Mouse (Mus musculus): ENCODE data around the gene Mboat2. TPM values are rescaled to one million over a fixed set of nuclear protein-coding genes. Genes with fewer than 3 reads are reported as not detected.

The Mboat2 gene
- polyA plus RNA-seq, 1 experiment from 2014 or later, result 51.7 TPM

DNA sequence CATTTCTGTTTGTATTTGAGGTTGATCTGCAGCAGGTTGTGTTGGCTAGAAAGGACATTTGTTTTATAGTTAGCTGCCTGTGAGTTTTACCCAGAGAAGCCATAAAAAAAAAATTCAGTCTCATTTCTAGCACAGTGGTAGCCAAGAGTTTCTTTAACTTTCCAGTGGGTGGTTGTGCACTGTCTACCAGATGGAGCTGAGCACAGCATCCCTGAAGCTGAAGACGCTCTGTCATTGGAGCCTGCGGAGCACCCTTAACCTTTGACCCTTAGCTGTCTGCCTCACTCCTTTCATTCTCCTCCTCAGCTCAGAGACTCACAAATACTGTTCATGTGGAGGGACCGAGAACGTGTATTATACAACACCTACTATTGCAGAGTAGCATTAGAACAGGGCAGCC lies 40.2 kb downstream of the Mboat2 start:
- DNase-seq (ENCODE audit: low spot score), result no peak
- ATAC-seq (ENCODE audit: insufficient number of reproducible peaks, low FRiP score, low TSS enrichment, low read depth), result no peak
- Histone ChIP-seq H3K36me3 (ENCODE audit: control insufficient read depth, insufficient read depth, low read length) (no peaks in the 10 kb centered on the region), H3K27me3 (ENCODE audit: control insufficient read depth, insufficient read depth, low read length) (no peaks in the 10 kb centered on the region), H3K4me3 (ENCODE audit: low read depth, low read length) (no peak overlapping the region), H3K27ac (replicated peaks; ENCODE audit: low read depth, low read length) (no peak overlapping the region), H3K9ac (ENCODE audit: low read length) (no peak overlapping the region), H3K9me3 (ENCODE audit: control insufficient read depth, low read length) (no peaks in the 10 kb centered on the region), H3K4me2 (ENCODE audit: low read depth, severe bottlenecking) (no peak overlapping the region), H3K4me1 (ENCODE audit: control insufficient read depth, insufficient read depth, low read length) (peaks cover 9% of the 10 kb centered on the region)
- WGBS, result 44% methylated on average over 4 of the region's 4 CpGs

DNA sequence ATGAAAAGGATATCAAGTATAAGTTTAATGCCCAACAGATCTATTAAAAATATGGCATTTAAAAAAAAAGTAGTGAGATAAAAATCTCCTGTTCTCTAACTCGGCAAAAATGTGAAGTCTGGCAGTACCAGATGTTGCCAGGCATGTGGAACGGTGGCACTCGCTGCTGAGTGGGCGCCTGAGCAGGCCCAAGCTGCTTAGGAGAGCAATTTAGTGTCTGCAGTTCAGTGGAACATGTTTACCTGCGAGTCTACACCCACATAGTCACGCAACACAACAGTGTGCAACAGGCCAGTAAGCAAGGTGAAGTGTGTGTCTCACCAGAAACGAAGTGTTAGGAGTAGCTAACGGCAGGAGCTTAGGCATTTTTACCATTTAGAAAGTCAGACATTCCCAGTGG lies 41.6 kb downstream of the Mboat2 start:
- Histone ChIP-seq H3K27me3 (ENCODE audit: control insufficient read depth, insufficient read depth, low read length) (no peaks in the 10 kb centered on the region), H3K9ac (ENCODE audit: low read length) (no peak overlapping the region), H3K4me1 (ENCODE audit: control insufficient read depth, insufficient read depth, low read length) (peaks cover 14% of the 10 kb centered on the region), H3K4me2 (ENCODE audit: low read depth, severe bottlenecking) (no peak overlapping the region), H3K9me3 (ENCODE audit: control insufficient read depth, low read length) (no peaks in the 10 kb centered on the region), H3K27ac (replicated peaks; ENCODE audit: low read depth, low read length) (no peak overlapping the region), H3K36me3 (ENCODE audit: control insufficient read depth, insufficient read depth, low read length) (no peaks in the 10 kb centered on the region), H3K4me3 (ENCODE audit: low read depth, low read length) (no peak overlapping the region)
- no peak for ATAC-seq (ENCODE audit: insufficient number of reproducible peaks, low FRiP score, low TSS enrichment, low read depth)
- 84% methylated on average over 8 of the region's 8 CpGs for WGBS
- no peak for DNase-seq (ENCODE audit: low spot score)

DNA sequence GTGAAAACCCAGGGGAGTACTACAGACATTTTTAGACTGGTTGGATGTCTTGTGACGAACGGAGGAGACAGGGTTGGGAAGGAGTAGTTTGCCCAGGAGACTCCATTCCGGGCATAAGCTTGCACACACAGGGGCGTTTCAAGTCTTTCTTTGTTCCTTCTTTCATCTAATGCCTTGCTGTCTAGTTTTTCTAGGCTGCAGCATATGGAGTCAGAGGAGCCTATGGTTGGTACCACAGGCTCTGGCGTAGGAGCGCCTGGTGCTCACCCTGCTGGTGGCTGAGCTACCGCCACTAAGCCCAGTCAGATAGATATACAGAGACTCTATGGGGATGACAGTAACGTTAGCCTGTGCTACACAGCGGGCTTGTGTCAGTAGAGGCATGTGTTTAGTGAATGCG lies 42.0 kb downstream of the Mboat2 start:
- no peak for DNase-seq (ENCODE audit: low spot score)
- 88% methylated on average over 10 of the region's 10 CpGs for WGBS
- peaks cover 15% of the 10 kb centered on the region for H3K4me1 ChIP-seq (ENCODE audit: control insufficient read depth, insufficient read depth, low read length)
- H3K27ac ChIP-seq (replicated peaks; ENCODE audit: low read depth, low read length), result no peak overlapping the region
- ATAC-seq (ENCODE audit: insufficient number of reproducible peaks, low FRiP score, low TSS enrichment, low read depth), result no peak
- no peaks in the 10 kb centered on the region for H3K9me3 ChIP-seq (ENCODE audit: control insufficient read depth, low read length)
- H3K36me3 ChIP-seq (ENCODE audit: control insufficient read depth, insufficient read depth, low read length), result no peaks in the 10 kb centered on the region
- H3K4me2 ChIP-seq (ENCODE audit: low read depth, severe bottlenecking), result no peak overlapping the region
- H3K9ac ChIP-seq (ENCODE audit: low read length), result no peak overlapping the region
- H3K4me3 ChIP-seq (ENCODE audit: low read depth, low read length), result no peak overlapping the region
- H3K27me3 ChIP-seq (ENCODE audit: control insufficient read depth, insufficient read depth, low read length), result no peaks in the 10 kb centered on the region

DNA sequence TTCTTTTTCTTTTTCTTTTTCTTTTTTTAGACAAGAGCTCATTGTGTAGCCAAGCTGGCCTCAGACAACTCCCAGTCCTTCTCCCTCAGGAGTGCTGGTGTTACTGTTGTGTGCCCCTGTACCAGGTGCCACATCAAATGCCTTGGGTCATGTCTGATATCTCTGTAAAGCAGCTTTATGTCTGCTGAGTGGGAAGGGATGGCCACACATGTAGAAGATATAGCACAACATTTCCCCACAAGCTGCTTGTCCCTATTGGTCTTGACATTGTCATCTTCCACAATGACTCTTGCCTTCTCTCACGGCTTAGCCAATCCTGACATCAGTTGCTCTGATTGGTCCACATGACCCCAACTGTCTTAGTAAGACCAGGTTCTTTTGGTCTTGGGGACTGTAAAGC lies 45.2 kb downstream of the Mboat2 start:
- no peak for ATAC-seq (ENCODE audit: insufficient number of reproducible peaks, low FRiP score, low TSS enrichment, low read depth)
- Histone ChIP-seq H3K27ac (replicated peaks; ENCODE audit: low read depth, low read length) (no peak overlapping the region), H3K9ac (ENCODE audit: low read length) (no peak overlapping the region), H3K9me3 (ENCODE audit: control insufficient read depth, low read length) (no peaks in the 10 kb centered on the region), H3K4me3 (ENCODE audit: low read depth, low read length) (no peak overlapping the region), H3K27me3 (ENCODE audit: control insufficient read depth, insufficient read depth, low read length) (no peaks in the 10 kb centered on the region), H3K36me3 (ENCODE audit: control insufficient read depth, insufficient read depth, low read length) (no peaks in the 10 kb centered on the region), H3K4me2 (ENCODE audit: low read depth, severe bottlenecking) (no peak overlapping the region), H3K4me1 (ENCODE audit: control insufficient read depth, insufficient read depth, low read length) (peaks cover 21% of the 10 kb centered on the region)
- DNase-seq (ENCODE audit: low spot score), result no peak
- 83% methylated on average over 1 of the region's 1 CpGs for WGBS

DNA sequence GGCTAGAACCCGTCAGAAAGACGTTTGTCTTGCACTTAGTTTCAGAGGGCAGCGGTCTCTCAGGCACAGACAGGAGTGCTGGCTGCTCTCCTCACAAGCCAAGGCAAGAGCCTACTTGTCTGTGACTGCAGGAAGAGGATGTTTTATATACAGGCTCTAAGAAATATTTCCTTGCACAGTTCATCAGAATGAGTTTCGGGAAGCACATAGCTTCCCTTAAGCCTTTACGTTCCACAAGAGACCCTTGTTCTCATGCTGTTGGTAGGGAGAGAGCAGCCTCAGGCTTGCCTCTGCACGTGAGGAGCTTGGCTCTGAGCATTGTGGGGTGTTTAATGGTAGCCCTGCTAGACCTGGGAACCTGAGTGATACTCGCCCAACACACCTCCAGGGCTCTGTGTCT lies 46.6 kb downstream of the Mboat2 start:
- Histone ChIP-seq H3K27ac (replicated peaks; ENCODE audit: low read depth, low read length) (0 out of 2 replicates have a peak overlapping the region, but pooled peaks have one; percentile 30), H3K27me3 (ENCODE audit: control insufficient read depth, insufficient read depth, low read length) (no peaks in the 10 kb centered on the region), H3K4me1 (ENCODE audit: control insufficient read depth, insufficient read depth, low read length) (peaks cover 21% of the 10 kb centered on the region), H3K36me3 (ENCODE audit: control insufficient read depth, insufficient read depth, low read length) (no peaks in the 10 kb centered on the region), H3K4me3 (ENCODE audit: low read depth, low read length) (no peak overlapping the region), H3K9ac (ENCODE audit: low read length) (no peak overlapping the region), H3K4me2 (ENCODE audit: low read depth, severe bottlenecking) (no peak overlapping the region), H3K9me3 (ENCODE audit: control insufficient read depth, low read length) (no peaks in the 10 kb centered on the region)
- 68% methylated on average over 7 of the region's 7 CpGs for WGBS
- ATAC-seq (ENCODE audit: insufficient number of reproducible peaks, low FRiP score, low TSS enrichment, low read depth) (no peak), DNase-seq (ENCODE audit: low spot score) (no peak)

DNA sequence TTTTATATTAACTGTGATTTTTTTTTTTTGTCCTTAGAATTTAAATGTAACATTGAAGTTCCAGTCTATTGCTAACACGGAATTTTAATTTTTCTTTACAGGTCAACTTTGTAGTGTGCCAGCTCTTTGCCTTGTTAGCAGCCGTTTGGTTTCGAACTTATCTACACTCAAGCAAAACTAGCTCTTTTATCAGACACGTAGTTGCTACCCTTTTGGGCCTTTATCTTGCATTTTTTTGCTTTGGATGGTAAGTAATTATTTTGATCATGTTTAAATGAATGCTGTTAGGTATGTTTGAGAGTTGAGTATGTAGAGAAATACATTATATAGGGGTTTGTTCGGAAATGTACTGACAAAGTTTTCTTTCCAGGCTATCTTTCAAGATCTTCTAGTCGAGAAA lies 47.4 kb downstream of the Mboat2 start:
- no peak for DNase-seq (ENCODE audit: low spot score)
- no peaks in the 10 kb centered on the region for H3K27me3 ChIP-seq (ENCODE audit: control insufficient read depth, insufficient read depth, low read length)
- H3K4me2 ChIP-seq (ENCODE audit: low read depth, severe bottlenecking), result no peak overlapping the region
- no peak for ATAC-seq (ENCODE audit: insufficient number of reproducible peaks, low FRiP score, low TSS enrichment, low read depth)
- 91% methylated on average over 6 of the region's 6 CpGs for WGBS
- H3K4me3 ChIP-seq (ENCODE audit: low read depth, low read length), result no peak overlapping the region
- H3K36me3 ChIP-seq (ENCODE audit: control insufficient read depth, insufficient read depth, low read length), result no peaks in the 10 kb centered on the region
- no peak overlapping the region for H3K27ac ChIP-seq (replicated peaks; ENCODE audit: low read depth, low read length)
- no peak overlapping the region for H3K9ac ChIP-seq (ENCODE audit: low read length)
- H3K4me1 ChIP-seq (ENCODE audit: control insufficient read depth, insufficient read depth, low read length), result peaks cover 21% of the 10 kb centered on the region
- no peaks in the 10 kb centered on the region for H3K9me3 ChIP-seq (ENCODE audit: control insufficient read depth, low read length)

DNA sequence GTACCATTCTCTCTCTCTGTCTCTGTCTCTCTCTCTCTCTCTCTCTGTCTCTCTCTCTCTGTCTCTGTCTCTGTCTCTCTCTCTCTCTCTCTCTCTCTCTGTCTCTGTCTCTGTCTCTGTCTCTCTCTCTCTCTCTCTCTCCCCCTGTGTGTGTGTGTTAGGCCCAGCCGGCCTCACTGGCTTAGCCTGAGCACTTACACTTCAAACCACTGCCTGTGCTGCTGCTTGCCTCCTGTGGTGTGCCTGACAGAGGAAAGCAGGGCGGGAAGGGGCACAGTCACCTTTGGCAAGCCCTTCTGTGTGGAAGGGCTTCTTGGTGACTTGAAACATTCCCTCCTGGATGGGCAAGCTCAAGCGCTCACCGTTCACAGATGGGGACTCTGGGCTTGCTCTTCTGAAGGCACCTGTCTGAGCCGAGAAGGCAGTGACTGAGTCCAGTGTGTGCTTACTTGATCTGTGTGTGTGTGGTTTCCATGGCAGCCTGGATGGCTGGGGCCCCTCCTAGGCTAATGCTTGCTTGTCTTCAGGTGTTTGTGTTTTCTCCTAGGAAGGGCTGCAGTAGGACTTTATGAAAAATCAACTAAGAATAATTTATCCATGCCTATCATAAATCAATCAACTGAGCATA lies 48.2 kb downstream of the Mboat2 start:
- Histone ChIP-seq H3K27me3 (ENCODE audit: control insufficient read depth, insufficient read depth, low read length) (no peaks in the 10 kb centered on the region), H3K4me3 (ENCODE audit: low read depth, low read length) (no peak overlapping the region), H3K36me3 (ENCODE audit: control insufficient read depth, insufficient read depth, low read length) (peaks cover 2% of the 10 kb centered on the region; the same call in 1 of the 2 replicates), H3K4me2 (ENCODE audit: low read depth, severe bottlenecking) (no peak overlapping the region), H3K27ac (replicated peaks; ENCODE audit: low read depth, low read length) (no peak overlapping the region), H3K4me1 (ENCODE audit: control insufficient read depth, insufficient read depth, low read length) (peaks cover 21% of the 10 kb centered on the region), H3K9me3 (ENCODE audit: control insufficient read depth, low read length) (no peaks in the 10 kb centered on the region), H3K9ac (ENCODE audit: low read length) (no peak overlapping the region)
- 50% methylated on average over 5 of the region's 5 CpGs for WGBS
- DNase-seq (ENCODE audit: low spot score), result no peak
- ATAC-seq (ENCODE audit: insufficient number of reproducible peaks, low FRiP score, low TSS enrichment, low read depth), result no peak

GRCm38 (mm10) chr12:24879613-24880029 lies 48.9 kb downstream of the Mboat2 start:
- DNase-seq (ENCODE audit: low spot score), result no peak
- Histone ChIP-seq H3K4me2 (ENCODE audit: low read depth, severe bottlenecking) (no peak overlapping the region), H3K4me1 (ENCODE audit: control insufficient read depth, insufficient read depth, low read length) (peaks cover 21% of the 10 kb centered on the region), H3K9me3 (ENCODE audit: control insufficient read depth, low read length) (no peaks in the 10 kb centered on the region), H3K4me3 (ENCODE audit: low read depth, low read length) (no peak overlapping the region), H3K27ac (replicated peaks; ENCODE audit: low read depth, low read length) (no peak overlapping the region), H3K36me3 (ENCODE audit: control insufficient read depth, insufficient read depth, low read length) (peaks cover 2% of the 10 kb centered on the region; the same call in 1 of the 2 replicates), H3K27me3 (ENCODE audit: control insufficient read depth, insufficient read depth, low read length) (no peaks in the 10 kb centered on the region), H3K9ac (ENCODE audit: low read length) (no peak overlapping the region)
- ATAC-seq (ENCODE audit: insufficient number of reproducible peaks, low FRiP score, low TSS enrichment, low read depth), result no peak
- 71% methylated on average over 10 of the region's 10 CpGs for WGBS

DNA sequence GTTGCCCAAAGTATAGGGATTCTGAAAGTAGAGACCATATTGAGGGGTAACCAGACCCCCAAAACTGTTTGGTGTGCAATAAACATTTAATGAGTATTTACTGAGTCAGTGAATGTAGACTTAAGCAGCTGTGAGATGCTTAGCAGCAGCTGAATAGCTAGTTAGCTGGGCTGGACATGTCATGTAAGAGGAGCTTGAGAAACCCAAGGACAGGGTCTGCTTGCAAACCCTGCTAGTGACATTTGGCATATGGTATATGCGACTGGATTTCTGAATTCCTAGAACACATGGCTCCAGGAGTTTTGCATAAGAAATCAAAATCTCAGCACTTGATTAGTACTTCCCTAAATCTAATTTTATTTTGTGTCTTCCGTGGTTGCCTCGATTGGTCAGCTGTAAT lies 52.6 kb downstream of the Mboat2 start:
- no peaks in the 10 kb centered on the region for H3K9me3 ChIP-seq (ENCODE audit: control insufficient read depth, low read length)
- H3K4me3 ChIP-seq (ENCODE audit: low read depth, low read length), result no peak overlapping the region
- H3K36me3 ChIP-seq (ENCODE audit: control insufficient read depth, insufficient read depth, low read length), result peaks cover 2% of the 10 kb centered on the region; the same call in 1 of the 2 replicates
- ATAC-seq (ENCODE audit: insufficient number of reproducible peaks, low FRiP score, low TSS enrichment, low read depth) (no peak), DNase-seq (ENCODE audit: low spot score) (no peak)
- peaks cover 10% of the 10 kb centered on the region; the same call in 1 of the 2 replicates for H3K4me1 ChIP-seq (ENCODE audit: control insufficient read depth, insufficient read depth, low read length)
- H3K27me3 ChIP-seq (ENCODE audit: control insufficient read depth, insufficient read depth, low read length), result no peaks in the 10 kb centered on the region
- H3K9ac ChIP-seq (ENCODE audit: low read length), result no peak overlapping the region
- H3K4me2 ChIP-seq (ENCODE audit: low read depth, severe bottlenecking), result no peak overlapping the region
- 94% methylated on average over 3 of the region's 3 CpGs for WGBS
- no peak overlapping the region for H3K27ac ChIP-seq (replicated peaks; ENCODE audit: low read depth, low read length)
